Mouse (Mus musculus) limb, embryonic 15.5 days (tissue): ENCODE results near the gene Sele. TPM values are rescaled to one million over a fixed set of nuclear protein-coding genes. Genes with fewer than 3 reads are reported as not detected.

Experiments used
- ATAC-seq: fragments of 200-750 bp; cut with Nextera tagmentation; 2 replicates; pipeline ENCODE4 v1.8.0; 2017; ENCODE audit warnings: low read depth, moderate TSS enrichment; ENCODE audit not compliant: insufficient number of reproducible peaks, low FRiP score, low TSS enrichment
- H3K27ac ChIP-seq: fragments of 300-500 bp; sonication (generic); 2 replicates; pipeline ENCODE4 v1.5.1; 2015; ENCODE audit warnings: moderate library complexity, mild to moderate bottlenecking, inconsistent platforms
- H3K27me3 ChIP-seq: fragments of 300-500 bp; sonication (generic); 2 replicates; pipeline ENCODE4 v1.6.1; 2015; ENCODE audit warnings: inconsistent platforms
- H3K36me3 ChIP-seq: fragments of 300-500 bp; sonication (generic); 2 replicates; pipeline ENCODE4 v1.6.1; 2015; ENCODE audit warnings: inconsistent platforms
- H3K4me1 ChIP-seq: fragments of 300-500 bp; sonication (generic); 2 replicates; pipeline ENCODE4 v1.6.1; 2015; ENCODE audit warnings: inconsistent platforms
- H3K4me2 ChIP-seq: fragments of 300-500 bp; sonication (generic); 2 replicates; pipeline ENCODE4 v1.6.1; 2015; ENCODE audit warnings: mild to moderate bottlenecking, inconsistent platforms
- H3K4me3 ChIP-seq: fragments of 300-500 bp; sonication (generic); 2 replicates; pipeline ENCODE4 v1.5.1; 2015; ENCODE audit warnings: mild to moderate bottlenecking, inconsistent platforms
- H3K9ac ChIP-seq: fragments of 300-500 bp; sonication (generic); 2 replicates; pipeline ENCODE4 v1.6.1; 2015; ENCODE audit warnings: inconsistent platforms
- H3K9me3 ChIP-seq: fragments of 300-500 bp; sonication (generic); 2 replicates; pipeline ENCODE4 v1.6.1; 2016; ENCODE audit warnings: inconsistent platforms
- WGBS: fragments of 180-500 bp; shearing (Covaris S2); methylation state at CpG from one replicate; pipeline ENCODE4 v1.1.7; 2015; 5-methylcytosine and 5-hydroxymethylcytosine counted together
- polyA plus RNA-seq: library from polyadenylated mRNA; unstranded; fragments of >200 nt; fragmentation: Nextera tagmentation; extraction: Ambion mirVana; gene quantifications from 2 replicates; pipeline ENCODE4 v1.2.1, GENCODE M21; 2015

Gene Sele
- polyA plus RNA-seq, 1 experiment from 2014 or later: 0.26 TPM

DNA sequence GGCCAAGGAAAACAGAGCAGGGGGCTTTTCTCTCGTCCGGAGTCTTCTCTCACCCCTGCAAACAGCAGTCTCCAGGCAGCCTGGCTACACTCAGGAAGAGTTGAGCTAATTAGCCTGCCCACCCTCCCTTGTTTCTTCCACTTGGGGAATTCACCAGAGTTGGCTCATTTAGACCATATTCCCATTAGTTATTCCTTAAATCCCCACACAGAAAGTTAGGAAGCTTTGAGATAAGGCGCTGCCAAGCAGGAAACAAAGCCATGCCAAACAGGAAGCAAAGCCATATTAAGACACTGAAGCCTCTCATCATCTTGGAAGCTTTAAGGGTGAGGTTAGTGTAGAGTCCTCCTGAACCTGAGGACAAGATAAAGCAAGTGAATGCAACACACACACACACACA is 4.5 kb upstream of the Sele start:
- ATAC-seq: no peak
- WGBS: 57% methylated on average over 3 of the region's 3 CpGs

DNA sequence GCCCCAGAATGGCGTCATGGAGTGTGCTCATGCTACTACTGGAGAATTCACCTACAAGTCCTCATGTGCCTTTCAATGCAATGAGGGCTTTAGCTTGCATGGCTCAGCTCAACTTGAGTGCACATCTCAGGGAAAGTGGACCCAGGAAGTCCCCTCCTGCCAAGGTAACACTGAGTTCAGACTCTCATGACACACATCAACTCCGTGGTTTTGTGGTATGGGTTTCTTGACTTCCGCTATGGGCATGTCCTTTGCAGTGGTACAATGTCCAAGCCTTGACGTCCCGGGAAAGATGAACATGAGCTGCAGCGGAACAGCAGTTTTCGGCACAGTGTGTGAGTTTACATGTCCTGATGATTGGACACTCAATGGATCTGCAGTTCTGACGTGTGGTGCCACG is 5.5 kb downstream of the Sele start:
- Histone ChIP-seq H3K36me3 (no peaks in the 10 kb centered on the region), H3K27me3 (no peaks in the 10 kb centered on the region), H3K9ac (no peak overlapping the region), H3K4me2 (no peak overlapping the region), H3K27ac (no peak overlapping the region), H3K4me3 (no peak overlapping the region), H3K4me1 (no peaks in the 10 kb centered on the region), H3K9me3 (no peaks in the 10 kb centered on the region)
- 93% methylated on average over 9 of the region's 9 CpGs for WGBS
- ATAC-seq: no peak

More for the DNA sequence above, 4.5 kb upstream of the Sele start:
- Histone ChIP-seq H3K27ac (no peak overlapping the region), H3K4me1 (no peaks in the 10 kb centered on the region), H3K9ac (no peak overlapping the region), H3K9me3 (no peaks in the 10 kb centered on the region), H3K27me3 (no peaks in the 10 kb centered on the region), H3K36me3 (no peaks in the 10 kb centered on the region), H3K4me2 (no peak overlapping the region), H3K4me3 (no peak overlapping the region)

DNA sequence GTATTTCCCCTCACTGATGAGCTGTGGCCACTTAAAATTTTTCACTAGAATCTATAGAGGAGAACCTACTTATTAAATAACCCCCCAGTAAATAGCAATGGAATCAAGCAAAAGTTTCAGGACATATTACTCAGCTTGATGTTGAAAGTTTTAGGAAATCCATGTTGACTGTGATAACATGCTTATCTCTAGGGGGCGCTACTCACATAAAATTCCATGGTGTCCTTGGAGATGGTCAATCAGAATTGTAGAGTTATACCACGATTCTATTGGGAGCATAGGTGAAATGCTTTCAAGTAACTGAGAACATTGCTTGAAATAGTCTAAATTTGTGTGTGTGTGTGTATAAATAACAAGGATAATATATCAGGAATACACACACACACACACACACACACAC is 6.8 kb downstream of the Sele start:
- Histone ChIP-seq H3K9ac (no peak overlapping the region), H3K4me1 (no peaks in the 10 kb centered on the region), H3K36me3 (no peaks in the 10 kb centered on the region), H3K4me2 (no peak overlapping the region), H3K27ac (no peak overlapping the region), H3K9me3 (no peaks in the 10 kb centered on the region), H3K4me3 (no peak overlapping the region), H3K27me3 (no peaks in the 10 kb centered on the region)
- no peak for ATAC-seq
- 48% methylated on average over 2 of the region's 2 CpGs for WGBS

DNA sequence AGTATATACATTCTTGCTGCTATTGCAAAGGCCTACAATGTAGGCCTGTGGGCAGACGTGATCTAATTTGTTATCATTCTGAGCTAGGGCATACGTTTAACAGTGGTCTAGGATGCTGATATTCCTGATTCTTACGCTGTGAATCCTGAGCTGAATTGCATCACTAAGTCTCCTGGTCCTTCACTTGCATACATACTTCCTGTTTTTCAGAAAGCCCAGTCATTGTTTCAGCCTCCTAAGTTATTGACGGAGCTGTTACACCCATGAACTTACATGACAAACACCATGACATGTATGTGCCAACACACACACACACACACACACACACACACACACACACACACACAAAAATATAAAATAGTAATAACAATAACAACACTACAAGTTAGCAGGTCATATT is 12.0 kb downstream of the Sele start:
- H3K9me3 ChIP-seq: no peaks in the 10 kb centered on the region
- H3K36me3 ChIP-seq: no peaks in the 10 kb centered on the region
- H3K4me3 ChIP-seq: no peak overlapping the region
- 81% methylated on average over 4 of the region's 4 CpGs for WGBS
- no peak overlapping the region for H3K27ac ChIP-seq
- no peaks in the 10 kb centered on the region for H3K4me1 ChIP-seq
- H3K27me3 ChIP-seq: no peaks in the 10 kb centered on the region
- no peak overlapping the region for H3K4me2 ChIP-seq
- ATAC-seq: no peak
- no peak overlapping the region for H3K9ac ChIP-seq

DNA sequence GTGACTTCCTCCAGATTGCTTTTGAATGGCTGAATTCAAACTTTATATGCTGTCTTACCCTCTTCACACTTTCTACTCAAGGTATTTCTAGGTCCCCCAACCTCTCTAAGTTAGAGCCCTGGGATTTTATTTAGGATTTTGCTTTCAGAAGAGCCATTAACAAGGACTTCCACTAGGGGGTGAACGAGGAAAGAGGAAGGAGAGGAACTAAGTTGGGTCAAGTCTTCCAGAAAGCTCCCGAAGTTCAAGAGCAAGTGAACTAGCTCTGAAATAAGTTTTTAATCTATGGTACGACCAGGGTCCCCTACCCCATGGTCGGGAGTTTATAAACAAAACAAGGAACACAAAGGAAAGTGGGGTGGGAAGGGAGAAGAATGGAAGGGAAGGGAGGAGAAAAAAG is 13.2 kb downstream of the Sele start:
- Histone ChIP-seq H3K4me1 (no peaks in the 10 kb centered on the region), H3K4me3 (no peak overlapping the region), H3K27ac (no peak overlapping the region), H3K27me3 (no peaks in the 10 kb centered on the region), H3K9ac (no peak overlapping the region), H3K9me3 (no peaks in the 10 kb centered on the region), H3K36me3 (no peaks in the 10 kb centered on the region), H3K4me2 (no peak overlapping the region)
- no peak for ATAC-seq
- WGBS: 39% methylated on average over 4 of the region's 4 CpGs

DNA sequence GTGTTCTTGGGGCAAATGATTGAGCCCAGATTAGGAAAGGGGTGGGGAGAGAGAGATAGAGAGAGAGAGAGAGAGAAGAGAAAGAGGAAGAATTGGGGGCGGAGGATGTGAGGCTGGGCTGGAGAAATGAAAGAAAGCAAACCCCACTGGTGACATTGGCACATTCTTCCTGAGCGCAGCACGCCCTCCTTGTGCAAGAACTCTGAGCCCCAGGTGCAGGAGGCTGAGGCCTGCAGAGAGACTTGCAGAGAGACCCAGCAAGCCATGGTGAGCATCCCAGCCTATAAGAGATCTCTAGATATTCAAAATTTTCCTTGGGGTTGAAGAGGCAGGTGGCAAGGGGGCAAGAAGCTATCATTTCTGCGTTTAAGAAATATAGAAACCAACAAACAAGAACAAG is 13.9 kb downstream of the Sele start, which contains the start of gene Sell:
Gene Sell, plus strand, starts transcription at position 58 of the 400 bp plus-strand sequence.
- ATAC-seq: no peak
- Histone ChIP-seq H3K9ac (no peak within 1 kb of the TSS), H3K4me2 (no peak within 1 kb of the TSS), H3K27me3 (no peaks in the 10 kb centered on the region), H3K27ac (no peak within 1 kb of the TSS), H3K9me3 (no peaks in the 10 kb centered on the region), H3K36me3 (no peaks in the 10 kb centered on the region), H3K4me1 (no peaks in the 10 kb centered on the region), H3K4me3 (no peak within 1 kb of the TSS)
- WGBS: 84% methylated on average over 4 of the region's 4 CpGs

DNA sequence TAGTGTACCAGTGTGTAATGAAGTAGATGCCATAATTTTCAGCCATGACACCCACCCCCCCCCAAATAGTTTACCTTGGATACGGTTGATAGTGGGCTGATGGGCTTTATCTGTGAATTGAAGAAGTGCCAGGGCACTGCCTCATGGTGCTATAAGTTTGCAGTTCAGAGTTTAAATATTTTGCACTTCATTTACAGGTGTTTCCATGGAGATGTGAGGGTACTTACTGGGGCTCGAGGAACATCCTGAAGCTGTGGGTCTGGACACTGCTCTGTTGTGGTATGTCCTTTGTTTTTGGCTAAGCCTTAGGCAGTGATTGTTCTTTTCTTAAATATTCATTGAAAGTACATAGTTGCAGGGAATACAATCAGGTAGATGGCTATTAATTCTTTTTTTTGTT is 14.8 kb downstream of the Sele start:
- Histone ChIP-seq H3K27ac (no peak overlapping the region), H3K4me3 (no peak overlapping the region), H3K9ac (no peak overlapping the region), H3K4me1 (no peaks in the 10 kb centered on the region), H3K27me3 (no peaks in the 10 kb centered on the region), H3K4me2 (no peak overlapping the region), H3K36me3 (no peaks in the 10 kb centered on the region), H3K9me3 (no peaks in the 10 kb centered on the region)
- no peak for ATAC-seq
- 68% methylated on average over 2 of the region's 2 CpGs for WGBS

DNA sequence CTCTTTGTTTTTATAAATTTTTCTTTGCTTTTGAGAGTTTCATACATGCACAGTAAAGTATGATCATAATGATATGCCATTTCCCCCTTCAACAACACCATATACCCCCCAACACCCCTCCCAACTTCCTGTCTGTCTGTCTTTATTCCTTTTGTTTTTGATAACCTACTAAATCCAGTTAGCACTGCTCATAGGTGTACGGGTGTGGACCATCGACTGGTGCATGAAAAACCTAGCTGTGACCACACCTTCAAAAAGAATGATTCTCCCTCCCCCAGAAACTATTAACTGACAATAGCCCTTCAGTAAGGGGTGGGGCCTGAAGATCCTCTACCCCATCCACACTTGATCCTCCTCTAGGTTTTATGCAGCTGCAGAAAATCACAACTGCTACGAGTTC is 15.7 kb downstream of the Sele start:
- no peak for ATAC-seq
- H3K27ac ChIP-seq: no peak overlapping the region
- H3K4me2 ChIP-seq: no peak overlapping the region
- 43% methylated on average over 3 of the region's 3 CpGs for WGBS
- H3K4me1 ChIP-seq: no peaks in the 10 kb centered on the region
- no peak overlapping the region for H3K9ac ChIP-seq
- H3K36me3 ChIP-seq: no peaks in the 10 kb centered on the region
- H3K27me3 ChIP-seq: no peaks in the 10 kb centered on the region
- no peak overlapping the region for H3K4me3 ChIP-seq
- H3K9me3 ChIP-seq: no peaks in the 10 kb centered on the region

DNA sequence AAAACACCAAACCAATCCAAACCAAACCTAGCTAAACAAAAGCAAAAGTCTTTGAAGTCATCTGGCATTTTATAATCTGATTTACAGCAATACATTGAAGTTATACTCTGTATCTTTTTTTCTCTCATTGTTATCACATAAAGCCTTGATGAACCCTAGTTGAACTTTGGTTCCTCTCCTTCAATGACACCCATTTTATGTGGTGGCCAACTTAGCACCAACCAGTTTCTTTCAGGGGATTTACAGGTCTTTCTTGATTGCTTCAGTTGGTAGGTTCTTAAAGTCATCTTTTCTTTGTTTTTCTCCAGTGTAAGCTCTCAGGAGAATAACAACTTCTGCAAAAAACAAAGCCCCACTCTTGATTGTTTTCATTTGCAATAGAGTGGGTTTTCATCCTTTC is 21.2 kb downstream of the Sele start:
- no peaks in the 10 kb centered on the region for H3K9me3 ChIP-seq
- no peaks in the 10 kb centered on the region for H3K27me3 ChIP-seq
- ATAC-seq: no peak
- no peak overlapping the region for H3K9ac ChIP-seq
- no peak overlapping the region for H3K27ac ChIP-seq
- H3K4me2 ChIP-seq: no peak overlapping the region
- H3K36me3 ChIP-seq: no peaks in the 10 kb centered on the region
- no peaks in the 10 kb centered on the region for H3K4me1 ChIP-seq
- H3K4me3 ChIP-seq: no peak overlapping the region

DNA sequence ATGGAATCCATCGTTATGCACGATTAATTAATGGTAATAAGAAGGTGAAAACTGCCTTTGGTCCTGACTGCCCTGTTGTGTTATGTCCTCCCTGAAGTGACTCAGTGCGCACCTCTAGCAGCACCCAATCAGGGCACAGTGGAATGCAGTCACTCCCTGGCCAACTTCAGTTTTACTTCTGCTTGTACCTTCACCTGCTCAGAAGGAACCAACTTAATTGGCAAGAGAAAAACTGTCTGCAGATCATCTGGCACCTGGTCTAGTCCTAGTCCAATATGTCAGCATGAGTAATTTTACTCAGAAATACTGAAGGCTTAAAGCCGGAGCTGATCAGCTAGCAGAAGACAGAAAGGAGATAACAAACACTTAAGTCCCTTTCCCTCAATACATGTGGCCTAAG is 22.4 kb downstream of the Sele start:
- Histone ChIP-seq H3K27me3 (no peaks in the 10 kb centered on the region), H3K4me2 (no peak overlapping the region), H3K9ac (no peak overlapping the region), H3K4me3 (no peak overlapping the region), H3K36me3 (no peaks in the 10 kb centered on the region), H3K9me3 (no peaks in the 10 kb centered on the region), H3K4me1 (no peaks in the 10 kb centered on the region), H3K27ac (no peak overlapping the region)
- WGBS: 83% methylated on average over 4 of the region's 4 CpGs
- no peak for ATAC-seq

DNA sequence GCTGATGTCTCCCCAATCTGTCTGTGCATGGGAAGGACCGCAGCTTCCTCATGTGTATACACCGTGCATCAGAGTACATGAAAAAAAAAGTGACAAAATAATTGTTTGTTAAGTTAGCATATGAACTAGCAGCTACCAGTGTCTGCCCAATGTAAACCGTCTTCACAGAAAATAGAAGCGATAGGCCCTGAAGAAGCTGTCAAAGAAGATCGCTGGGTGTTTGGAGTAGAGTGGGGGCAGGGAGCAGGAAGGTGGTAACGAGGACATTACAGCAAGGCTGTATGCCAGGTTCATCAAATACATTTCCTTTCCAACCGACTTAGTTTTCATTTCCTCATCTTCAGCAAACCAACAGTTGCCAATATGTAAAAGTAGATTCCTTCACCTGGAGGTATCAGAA is 23.1 kb downstream of the Sele start:
- Histone ChIP-seq H3K9me3 (no peaks in the 10 kb centered on the region), H3K4me2 (no peak overlapping the region), H3K36me3 (no peaks in the 10 kb centered on the region), H3K9ac (no peak overlapping the region), H3K27me3 (no peaks in the 10 kb centered on the region), H3K4me1 (no peaks in the 10 kb centered on the region), H3K4me3 (no peak overlapping the region), H3K27ac (no peak overlapping the region)
- 78% methylated on average over 7 of the region's 7 CpGs for WGBS
- ATAC-seq: no peak

DNA sequence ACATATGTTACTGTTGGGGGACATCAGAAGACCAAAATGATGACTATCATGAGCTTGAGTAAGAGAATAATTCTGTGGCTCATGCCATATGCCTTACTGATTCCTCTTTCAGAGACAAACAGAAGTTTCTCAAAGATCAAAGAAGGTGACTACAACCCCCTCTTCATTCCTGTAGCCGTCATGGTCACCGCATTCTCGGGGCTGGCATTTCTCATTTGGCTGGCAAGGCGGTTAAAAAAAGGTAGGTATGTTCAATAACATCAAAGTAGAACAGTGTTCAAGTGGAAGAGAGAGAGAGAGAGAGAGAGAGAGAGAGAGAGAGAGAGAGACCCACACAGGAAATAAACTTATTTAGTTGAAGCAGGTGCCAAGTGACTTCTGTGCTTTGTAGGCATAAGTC is 24.0 kb downstream of the Sele start:
- Histone ChIP-seq H3K9ac (no peak overlapping the region), H3K4me3 (no peak overlapping the region), H3K4me2 (no peak overlapping the region), H3K27ac (no peak overlapping the region), H3K9me3 (no peaks in the 10 kb centered on the region), H3K36me3 (no peaks in the 10 kb centered on the region), H3K4me1 (no peaks in the 10 kb centered on the region), H3K27me3 (no peaks in the 10 kb centered on the region)
- no peak for ATAC-seq
- 89% methylated on average over 4 of the region's 4 CpGs for WGBS

DNA sequence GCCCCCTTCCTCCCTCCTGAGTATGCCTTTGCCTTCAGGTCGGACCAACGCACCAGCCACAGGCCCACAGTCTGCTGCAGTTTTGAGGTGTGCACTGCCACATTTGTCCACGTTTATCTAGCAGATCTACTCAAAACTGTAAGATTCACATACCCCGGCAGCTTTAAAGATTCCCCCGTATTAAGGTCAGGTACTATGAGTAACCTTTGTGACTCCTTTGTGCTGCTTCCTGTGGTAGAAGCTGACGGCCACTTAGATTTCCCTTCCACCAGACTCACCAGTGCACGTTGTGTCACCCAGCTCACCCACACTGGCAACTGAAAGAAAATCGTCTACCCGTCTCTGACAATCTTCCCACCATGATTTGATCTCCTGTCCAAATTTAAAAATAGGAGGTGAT is 25.1 kb downstream of the Sele start:
- H3K27me3 ChIP-seq: no peaks in the 10 kb centered on the region
- WGBS: 86% methylated on average over 9 of the region's 9 CpGs
- ATAC-seq: no peak
- H3K27ac ChIP-seq: no peak overlapping the region
- H3K4me2 ChIP-seq: no peak overlapping the region
- H3K9me3 ChIP-seq: no peaks in the 10 kb centered on the region
- no peak overlapping the region for H3K9ac ChIP-seq
- H3K4me3 ChIP-seq: no peak overlapping the region
- no peaks in the 10 kb centered on the region for H3K4me1 ChIP-seq
- H3K36me3 ChIP-seq: no peaks in the 10 kb centered on the region
